Mouse (Mus musculus) liver, adult 2 months (tissue): ENCODE measurements around the gene Zfp319.

Experiments
- CTCF ChIP-seq: fragments of 200-500 bp; IDR thresholded peaks from 2 replicates; pipeline ENCODE4 v1.5.1; 2011; ENCODE audit warnings: low read depth, low read length, control low read depth
- POLR2A ChIP-seq: fragments of 200-500 bp; IDR thresholded peaks from 2 replicates; pipeline ENCODE4 v1.6.1; 2011; ENCODE audit warnings: low read length, control low read depth; ENCODE audit not compliant: insufficient read depth; ENCODE audit errors: extremely low read depth

GRCm38 (mm10) chr8:95361016-95361341, 29.2 kb upstream of the Zfp319 start:
- no peak for TF ChIP-seq CTCF
- TF ChIP-seq POLR2A: no peak
